Mouse (Mus musculus) liver, adult (tissue): ENCODE results near the gene March10.

Experiments used
- GATA4 ChIP-seq: IDR thresholded peaks from 2 replicates; pipeline ENCODE4 v1.6.1; 2014; ENCODE audit warnings: mild to moderate bottlenecking, low read length; ENCODE audit not compliant: insufficient replicate concordance

The March10 gene

GRCm38 (mm10) chr11:105374526-105375175 is 81.9 kb downstream of the March10 start:
- no peak for TF ChIP-seq GATA4

- peak; percentile 31; the same call in 1 of the 2 replicates for TF ChIP-seq GATA4
Observed at GRCm38 (mm10) chr11:105373881-105374280, 82.7 kb downstream of the March10 start.

GRCm38 (mm10) chr11:105371818-105372217 is 84.7 kb downstream of the March10 start:
- TF ChIP-seq GATA4: no peak

- no peak for TF ChIP-seq GATA4
Observed at GRCm38 (mm10) chr11:105369526-105370386, 86.8 kb downstream of the March10 start.

GRCm38 (mm10) chr11:105368833-105369232 is 87.7 kb downstream of the March10 start:
- no peak for TF ChIP-seq GATA4

- TF ChIP-seq GATA4: no peak
Observed at GRCm38 (mm10) chr11:105367163-105367562, 89.4 kb downstream of the March10 start.

GRCm38 (mm10) chr11:105366051-105366450 is 90.5 kb downstream of the March10 start:
- no peak for TF ChIP-seq GATA4

GRCm38 (mm10) chr11:105365611-105366010 is 90.9 kb downstream of the March10 start:
- no peak for TF ChIP-seq GATA4

GRCm38 (mm10) chr11:105364386-105365065 is 92.0 kb downstream of the March10 start:
- no peak for TF ChIP-seq GATA4

- peak; percentile 68 for TF ChIP-seq GATA4
Observed at GRCm38 (mm10) chr11:105363598-105364385, 92.7 kb downstream of the March10 start.

- no peak for TF ChIP-seq GATA4
Observed at GRCm38 (mm10) chr11:105362946-105363597, 93.5 kb downstream of the March10 start.

GRCm38 (mm10) chr11:105362041-105362765 is 94.3 kb downstream of the March10 start:
- TF ChIP-seq GATA4: no peak

- no peak for TF ChIP-seq GATA4
Observed at GRCm38 (mm10) chr11:105356301-105356700, 100.2 kb downstream of the March10 start.

- TF ChIP-seq GATA4: no peak
Observed at GRCm38 (mm10) chr11:105353891-105354280, 102.6 kb downstream of the March10 start.
